Mouse (Mus musculus) skeletal muscle tissue, adult 2 months (tissue): ENCODE data around the gene Gm17359.

Experiments used
- DNase-seq: peaks from one replicate; pipeline ENCODE4 v3.0.0-alpha.2; 2012; ENCODE audit warnings: low read depth, low spot score

Gm17359 gene

DNA sequence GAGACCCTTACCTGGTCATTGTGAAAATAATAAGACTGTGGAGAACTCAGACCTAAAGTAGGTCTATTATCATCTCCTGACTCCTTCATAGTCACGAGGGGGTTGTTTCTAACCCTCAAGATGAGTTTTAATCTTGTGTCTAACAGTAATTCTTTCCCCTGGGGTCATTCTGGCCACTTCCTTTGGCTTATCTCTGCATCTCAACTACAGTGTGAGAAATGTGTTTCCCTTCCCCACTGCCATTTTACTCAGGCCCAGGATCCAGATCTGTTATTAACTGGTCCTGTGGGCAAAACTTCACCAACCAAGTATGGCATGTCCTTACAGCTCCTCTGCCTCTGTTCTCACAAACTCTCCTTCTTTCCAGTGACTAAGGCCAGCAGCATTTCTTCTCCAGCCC lies 12.8 kb downstream of the Gm17359 start:
- no peak for DNase-seq

DNA sequence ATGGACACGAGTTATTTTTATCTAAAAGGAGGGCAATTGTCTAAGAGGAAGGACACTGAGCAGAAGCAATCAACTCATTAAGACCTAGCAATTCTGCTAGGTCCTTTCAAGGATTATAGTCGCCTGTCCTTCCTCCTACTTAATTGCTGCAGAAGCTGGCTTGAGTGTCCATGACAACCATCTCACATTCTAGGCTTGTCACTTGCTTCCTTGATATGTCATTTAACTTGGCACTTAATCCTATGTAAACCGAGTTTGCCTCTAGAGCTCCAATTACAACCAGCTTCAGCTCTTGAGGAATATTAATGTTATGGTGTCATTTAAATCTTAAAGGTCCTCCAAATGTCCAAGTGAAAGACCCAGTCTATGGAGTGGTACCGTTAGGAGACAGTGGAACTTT lies 22.3 kb downstream of the Gm17359 start:
- no peak for DNase-seq

DNA sequence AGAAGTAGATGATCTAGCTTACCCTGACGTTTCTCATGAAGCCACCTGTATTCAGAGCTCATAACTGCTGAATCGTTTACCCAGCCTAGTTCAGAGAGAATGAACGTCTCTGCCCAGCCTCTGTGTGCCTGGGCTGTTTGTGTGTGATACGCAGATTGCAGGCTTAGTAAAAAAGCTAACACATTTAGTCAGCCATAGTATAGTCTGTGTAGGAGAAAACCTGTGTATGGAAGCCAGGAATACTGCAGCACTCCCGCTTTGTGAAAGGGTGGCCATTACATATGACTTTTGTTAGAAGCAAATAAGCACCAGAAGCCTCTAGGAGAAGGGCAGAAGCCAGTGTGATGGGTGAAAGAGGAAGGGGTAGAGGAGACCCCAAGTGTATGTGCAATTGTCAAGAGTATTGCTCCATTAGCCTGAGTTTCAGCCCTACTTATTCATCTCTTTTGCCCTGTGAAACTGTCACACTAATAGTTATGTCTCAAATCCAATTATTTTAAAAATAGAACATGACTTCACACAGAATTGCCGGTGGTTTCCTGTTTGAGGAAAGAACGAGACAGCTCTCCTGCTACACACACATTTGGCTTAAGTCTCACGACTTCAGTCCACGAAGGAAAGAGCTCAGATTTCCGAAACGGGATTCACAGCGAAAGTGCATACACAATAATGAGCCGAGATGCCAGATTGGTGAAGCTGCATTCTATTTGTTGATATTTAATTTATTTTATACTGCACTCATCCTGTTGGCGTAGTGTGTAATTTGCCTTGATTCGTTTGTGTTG lies 24.0 kb downstream of the Gm17359 start:
- DNase-seq, result peak; percentile 4

DNA sequence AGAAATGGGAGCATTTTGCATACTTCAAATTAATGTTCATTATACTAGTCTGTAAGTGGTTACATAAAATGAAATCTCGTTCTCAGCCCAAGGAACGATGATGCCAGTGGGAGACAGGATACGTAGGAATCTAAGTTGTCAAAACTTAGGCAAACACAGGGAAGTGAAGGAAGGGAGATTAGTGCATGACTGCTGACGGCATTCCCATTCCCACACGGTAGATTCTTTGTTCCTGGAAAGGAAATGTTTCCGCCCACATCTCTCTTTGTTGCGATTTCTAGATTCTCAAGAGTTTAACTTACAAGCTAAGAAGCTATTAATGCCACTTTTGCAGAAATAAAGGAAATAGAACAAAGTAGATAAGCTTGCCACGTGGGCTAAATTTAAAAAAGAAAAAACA lies 29.6 kb downstream of the Gm17359 start:
- DNase-seq, result no peak

DNA sequence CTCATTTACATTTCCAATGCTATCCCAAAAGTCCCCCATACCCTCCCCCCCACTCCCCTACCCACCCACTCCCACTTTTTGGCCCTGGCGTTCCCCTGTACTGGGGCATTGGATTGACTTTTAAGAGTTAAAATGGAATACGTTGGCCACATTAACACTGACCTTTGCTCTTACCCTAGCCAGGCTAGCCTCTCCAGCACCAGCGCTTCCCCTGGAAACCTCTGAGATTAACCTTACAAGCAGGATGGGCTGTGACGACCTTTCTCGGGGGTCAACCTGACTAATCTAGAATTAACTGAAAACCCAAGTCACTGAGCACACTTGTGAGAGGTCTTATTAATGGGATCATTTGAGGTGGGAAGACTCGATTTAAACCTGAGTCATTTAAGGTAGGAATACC lies 31.8 kb downstream of the Gm17359 start:
- DNase-seq, result no peak

DNA sequence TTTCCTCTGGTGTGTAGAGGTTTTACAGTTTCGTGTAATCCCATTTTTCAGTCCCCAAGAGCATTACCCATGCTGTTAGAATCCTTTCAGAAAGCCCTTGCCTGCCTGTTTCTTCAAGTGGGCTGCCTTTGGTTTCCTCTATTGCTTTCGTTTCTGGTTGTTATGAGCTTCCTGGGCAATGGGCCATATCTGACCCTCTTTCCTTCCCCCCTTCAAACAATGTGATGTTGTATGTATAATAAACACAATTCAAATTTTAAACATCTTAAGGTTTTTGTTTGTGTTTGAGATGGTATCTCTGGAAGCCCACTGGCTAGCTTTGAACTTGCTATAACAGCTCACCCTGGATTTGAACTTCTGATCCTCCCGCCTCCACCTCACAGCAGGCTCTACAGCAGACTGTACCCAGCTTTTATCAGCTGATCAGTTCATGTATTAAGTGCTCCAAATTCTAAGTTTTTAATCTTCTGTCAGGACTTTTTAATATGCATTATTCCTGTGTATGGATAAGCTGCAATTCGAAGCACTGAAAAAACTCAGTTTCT lies 34.0 kb downstream of the Gm17359 start:
- no peak for DNase-seq

DNA sequence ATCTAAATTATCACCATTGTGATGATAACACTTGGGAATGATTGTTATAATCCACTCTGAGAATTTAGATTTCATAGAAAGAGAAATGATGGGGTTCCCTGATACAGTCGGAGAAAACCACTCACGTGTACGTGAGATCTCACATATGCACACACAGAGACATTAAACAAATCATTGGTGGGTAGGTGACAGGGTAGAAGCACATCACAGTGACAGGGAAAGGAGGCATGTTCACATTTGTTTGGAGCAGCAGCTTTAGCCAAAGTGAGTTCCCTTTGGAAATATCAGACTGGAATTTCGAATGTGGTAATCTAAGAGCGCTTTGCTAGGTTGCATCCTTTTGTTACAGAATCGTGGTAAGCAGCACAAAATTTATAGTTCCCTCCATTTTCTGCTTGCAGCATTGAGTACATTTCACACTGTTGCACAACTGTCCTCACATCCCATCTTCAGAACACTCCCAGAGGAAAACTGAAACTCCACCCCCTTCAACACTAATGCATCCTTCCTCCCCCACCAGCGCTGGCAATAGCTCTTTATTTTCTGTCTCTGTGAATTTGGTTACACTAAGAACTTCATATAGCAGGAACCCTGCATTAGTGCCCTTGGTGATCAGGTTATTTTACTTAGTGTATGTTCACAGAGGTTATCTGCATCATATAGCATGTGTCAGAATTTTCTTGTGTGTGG lies 35.2 kb downstream of the Gm17359 start:
- no peak for DNase-seq

DNA sequence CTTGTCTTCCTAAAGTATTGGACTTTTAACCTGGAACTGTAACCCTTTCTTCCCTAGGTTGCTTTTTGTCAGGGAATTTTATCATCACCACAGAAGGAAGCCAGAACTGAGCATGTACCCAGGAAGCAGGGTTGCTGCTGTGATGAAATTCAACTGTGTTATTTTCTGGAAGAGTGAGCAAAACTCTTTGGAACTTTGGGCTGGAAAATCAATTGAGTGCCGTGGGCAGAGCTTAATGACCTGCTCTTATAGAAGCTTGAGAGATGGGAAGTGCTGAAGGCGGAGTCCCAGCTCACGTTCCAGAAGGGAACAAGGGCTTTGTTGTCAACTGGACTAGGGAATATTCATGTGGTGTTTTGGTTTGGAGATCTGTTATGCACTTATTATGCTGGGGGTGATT lies 37.5 kb downstream of the Gm17359 start:
- no peak for DNase-seq

DNA sequence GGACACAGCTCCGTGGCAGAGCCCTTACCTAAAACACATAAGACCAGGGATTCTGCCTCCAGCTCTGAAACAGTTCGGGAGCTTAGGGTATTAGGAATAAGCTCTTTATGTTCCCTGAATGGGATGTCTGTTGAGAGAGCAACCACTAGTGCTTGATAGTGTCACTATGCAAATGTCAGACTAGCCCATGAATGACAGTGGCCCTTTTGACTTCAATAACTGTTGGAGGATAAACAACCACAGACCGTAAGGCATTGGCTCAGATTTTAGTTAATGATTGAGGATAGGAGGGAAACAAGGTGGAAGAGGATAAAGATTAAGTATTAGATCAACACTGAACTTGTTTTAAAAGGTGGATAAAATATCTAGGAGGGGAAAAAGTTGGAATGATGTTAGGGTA lies 41.6 kb downstream of the Gm17359 start:
- no peak for DNase-seq

DNA sequence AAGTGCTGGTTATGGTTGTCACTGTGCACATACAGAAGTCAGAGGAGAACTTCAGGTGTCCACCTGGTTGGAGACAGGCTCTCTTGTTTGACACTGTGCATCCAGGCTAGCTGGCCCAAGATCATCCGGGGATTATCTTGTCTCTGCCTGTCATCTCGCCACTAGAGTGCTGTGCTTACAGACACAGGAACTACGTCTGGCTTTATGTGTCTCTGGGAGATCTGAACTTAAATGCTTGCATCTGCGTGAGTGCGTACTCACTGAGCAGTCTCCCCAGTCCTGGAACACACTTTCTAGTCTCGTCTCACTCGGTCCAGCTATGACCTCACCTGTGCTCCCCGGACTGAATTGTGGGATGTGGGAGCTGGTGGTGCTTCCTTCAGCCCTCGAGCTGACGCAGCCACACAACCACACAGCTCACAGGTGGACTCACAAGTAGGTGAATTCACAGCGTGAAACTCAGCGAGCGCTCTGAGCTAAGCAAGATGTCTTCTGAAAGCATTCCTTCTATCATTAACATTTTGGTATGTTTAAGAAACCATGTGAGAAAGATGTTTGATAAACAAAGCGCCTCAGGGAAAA lies 42.9 kb downstream of the Gm17359 start:
- DNase-seq, result no peak

DNA sequence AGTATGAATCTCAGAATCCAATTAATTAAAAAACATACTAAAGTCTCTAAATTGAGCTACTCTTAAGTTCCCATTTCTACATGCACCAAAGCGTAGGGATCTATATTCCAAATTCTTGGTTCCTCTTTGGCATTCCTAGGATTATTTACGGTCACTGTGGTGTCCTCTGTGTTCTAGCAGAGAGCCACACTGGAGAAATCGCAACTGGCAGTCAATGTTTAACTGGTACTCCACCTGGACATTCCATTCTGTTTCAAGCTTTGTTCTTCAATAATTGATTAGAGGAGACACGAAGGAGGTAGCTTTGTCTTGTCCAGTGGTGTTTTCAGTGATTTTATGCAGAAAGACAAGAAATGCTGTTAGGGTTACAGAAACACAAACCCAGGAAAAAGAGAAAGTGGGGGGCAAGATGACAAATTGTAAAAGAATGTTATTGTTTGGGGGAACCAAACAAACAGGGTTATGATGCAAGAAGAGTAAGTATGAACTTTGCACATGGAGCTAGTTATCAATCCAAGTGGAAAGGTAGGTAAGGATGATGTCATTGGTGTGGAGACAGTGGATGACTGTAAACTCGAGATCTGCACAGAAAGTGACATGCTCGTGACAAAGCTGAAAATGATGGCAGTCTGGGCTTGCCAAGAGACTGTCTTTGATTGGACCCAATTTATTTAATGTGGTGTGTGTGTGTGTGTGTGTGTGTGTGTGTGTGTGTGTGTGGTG lies 43.6 kb downstream of the Gm17359 start:
- DNase-seq, result no peak

DNA sequence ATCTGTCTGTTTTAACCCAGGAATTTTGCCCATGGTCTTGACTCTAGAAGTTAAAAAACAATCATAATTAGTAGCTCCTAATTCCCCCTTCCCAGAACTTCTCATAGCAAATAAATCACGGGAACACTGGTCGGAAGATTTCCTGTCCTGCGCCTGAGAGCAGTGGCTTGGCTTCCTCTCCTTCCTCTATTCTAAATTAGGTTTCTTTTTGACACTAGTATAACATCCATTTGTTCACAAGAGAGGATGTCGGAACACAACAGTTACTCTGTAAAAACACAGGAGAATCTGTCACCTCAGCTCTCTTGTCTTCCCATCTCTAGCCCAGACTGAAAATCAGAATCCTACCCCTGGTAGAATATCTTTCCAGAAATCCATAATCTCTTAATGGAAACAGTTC lies 44.9 kb downstream of the Gm17359 start:
- no peak for DNase-seq

DNA sequence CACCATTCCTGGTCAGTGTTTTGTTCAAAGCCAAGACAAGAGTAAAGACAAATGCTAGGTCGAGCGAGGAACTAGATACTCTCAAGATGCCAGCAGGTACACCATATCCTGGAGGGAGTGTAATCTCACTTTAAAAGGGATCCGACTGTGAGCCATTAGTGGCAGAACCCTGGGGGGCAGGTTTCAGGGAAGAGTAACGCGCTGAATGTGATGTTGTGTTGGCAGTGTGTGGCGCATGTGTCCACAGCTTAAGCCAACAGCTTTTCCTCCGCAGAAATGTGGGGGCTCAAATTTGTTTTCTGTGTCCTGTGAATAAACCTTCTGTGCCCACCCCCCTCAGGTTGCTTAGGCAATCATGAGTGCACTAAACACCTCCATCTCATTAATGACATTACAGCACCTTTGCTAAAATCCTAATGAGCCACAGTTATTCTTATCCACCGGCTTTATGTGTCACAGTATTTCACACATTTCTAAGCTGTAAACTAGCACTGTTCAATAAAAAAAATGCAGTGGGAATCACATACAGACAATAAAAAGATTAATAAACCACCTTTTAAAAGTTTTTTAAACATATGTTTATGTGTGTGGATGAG lies 49.1 kb downstream of the Gm17359 start:
- no peak for DNase-seq

DNA sequence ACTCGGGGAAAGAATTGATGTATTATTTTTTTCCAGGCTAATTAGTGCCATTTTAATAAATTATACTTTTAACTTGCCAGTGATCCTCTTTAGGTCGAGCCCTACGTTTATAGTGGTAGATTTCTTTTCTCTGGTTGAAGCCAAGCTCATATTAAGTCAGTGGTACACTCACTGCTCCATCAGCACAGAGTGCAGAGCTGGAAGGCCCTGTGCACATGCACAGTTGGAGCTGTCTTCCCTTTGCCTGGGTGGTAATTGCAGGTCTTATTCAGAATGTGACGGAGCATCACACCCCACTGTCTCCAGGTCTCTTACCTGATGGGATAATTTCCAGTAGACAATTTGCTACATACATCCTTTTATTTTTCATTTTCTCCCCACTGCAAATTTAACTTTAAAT lies 52.6 kb downstream of the Gm17359 start:
- DNase-seq, result no peak

DNA sequence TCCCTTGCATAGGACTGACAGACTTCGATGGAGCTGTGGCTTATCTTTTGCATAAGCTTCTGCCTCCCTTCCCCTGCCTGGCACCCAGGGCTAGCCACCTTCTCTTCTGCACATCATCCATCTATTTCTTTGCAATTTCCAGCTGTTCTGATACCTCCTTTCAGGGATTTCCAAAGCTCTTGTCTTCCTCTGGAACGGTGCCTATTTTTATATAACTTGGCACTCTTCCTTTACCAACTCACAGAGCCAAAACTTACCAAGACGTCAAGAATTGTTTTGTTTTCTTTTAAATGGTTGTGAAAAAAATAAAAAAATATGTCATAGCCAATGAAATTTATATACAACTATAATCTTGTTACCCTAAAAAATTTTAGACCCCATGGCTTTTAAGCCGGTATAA lies 64.1 kb downstream of the Gm17359 start:
- no peak for DNase-seq

DNA sequence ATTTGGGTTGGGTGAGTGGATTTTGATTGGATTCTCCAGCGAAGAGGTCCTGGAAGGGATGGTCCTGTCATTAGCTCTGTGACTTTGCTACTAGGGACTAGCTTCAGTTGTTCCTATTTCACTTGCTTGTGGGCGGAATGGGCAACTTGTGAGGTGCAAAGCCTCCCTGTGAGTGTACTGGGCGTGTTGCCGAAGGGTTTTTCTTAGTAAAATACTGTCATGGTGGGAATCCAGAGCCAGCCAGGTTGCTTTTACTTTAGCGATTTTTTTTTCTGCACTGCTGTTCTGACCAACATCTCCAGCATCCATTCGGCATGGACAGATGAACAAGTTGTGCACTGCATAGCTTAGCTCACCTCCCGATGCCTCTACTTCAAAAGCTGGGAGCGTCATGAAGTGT lies 65.6 kb downstream of the Gm17359 start:
- DNase-seq, result no peak

DNA sequence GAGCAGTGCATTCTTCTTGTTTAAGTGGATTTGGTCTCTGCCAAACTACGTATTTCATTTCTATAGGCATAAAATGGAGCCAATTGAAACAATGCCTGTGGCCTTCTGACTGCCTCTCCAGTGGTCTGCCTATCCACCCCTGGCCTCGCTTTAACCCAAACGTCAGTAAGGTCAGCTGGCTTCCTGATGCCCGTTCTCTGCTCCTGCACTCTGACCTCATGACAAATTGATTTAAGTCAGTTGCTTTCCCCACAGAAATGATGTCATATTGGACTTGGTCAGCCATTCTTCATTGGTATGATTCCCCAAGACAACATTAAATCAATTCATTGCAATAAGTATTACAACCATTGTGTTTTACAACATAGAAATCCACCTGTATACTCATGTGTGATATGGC lies 72.1 kb downstream of the Gm17359 start:
- no peak for DNase-seq

DNA sequence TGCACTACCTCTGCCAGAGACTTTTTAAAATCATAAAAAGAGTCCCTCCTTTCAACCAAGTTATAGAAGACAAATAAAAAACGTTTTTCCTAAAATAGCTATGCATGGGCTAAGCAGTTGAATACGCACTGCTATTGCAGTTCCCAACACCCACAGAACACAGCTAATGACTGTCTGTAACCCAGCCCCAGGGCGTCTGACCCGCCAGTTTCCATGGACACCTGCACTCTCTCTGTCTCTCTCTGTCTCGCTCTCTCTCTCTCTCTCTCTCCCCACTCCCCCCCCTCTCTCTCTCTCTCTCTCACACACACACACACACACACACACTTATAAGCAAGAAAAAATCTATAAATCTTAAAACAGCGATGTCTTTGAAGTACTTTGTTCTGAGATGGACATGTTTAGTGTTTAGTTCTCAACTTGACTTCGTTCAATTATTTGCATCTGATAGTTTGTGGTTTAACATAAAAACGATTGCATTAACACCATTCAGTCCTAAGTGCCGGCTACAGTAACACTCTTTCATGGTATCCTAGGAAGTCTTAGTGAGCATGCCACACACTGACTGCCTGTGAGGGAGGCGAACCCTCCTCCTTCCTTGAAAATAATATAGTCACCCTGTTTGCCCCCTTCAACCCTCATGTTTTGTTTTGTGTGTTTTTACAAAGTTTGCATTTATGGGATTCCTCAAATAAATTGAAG lies 73.6 kb downstream of the Gm17359 start:
- DNase-seq, result no peak

DNA sequence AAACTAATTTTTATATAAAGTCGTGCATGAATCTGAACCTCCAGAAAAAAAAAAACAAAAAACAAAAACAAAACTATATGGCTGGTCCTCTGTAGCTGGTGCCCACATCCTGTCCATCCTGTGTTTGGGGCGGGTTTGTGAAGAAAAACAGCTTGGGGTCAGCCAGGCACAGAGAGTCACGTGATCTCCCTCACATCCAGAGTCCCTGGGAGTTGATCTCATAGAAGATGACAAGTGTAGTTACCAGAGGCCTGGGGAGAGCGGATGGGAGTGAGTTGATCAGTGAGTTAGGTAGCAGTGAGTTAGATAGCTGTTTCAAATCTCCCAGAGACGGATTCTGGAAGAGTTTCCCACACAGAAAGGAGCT lies 74.2 kb downstream of the Gm17359 start:
- DNase-seq, result no peak

DNA sequence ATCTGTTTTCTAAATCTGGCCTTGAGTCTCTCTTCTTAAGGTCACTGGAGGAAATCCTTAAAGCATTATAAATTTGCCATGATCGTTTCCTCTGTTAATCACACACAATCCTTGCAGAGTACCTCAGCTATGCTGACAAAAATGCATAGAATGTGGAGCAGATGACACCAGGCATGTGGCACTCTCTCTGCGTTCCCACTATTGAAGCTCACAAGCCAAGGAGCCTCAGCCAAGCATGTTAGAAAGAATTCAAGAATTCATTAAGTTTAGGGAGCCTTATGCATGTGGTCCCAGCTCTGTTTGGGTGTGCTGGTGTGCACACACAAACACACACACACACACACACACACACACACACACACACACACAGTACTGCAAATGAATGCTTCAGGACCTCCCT lies 75.2 kb downstream of the Gm17359 start:
- no peak for DNase-seq

DNA sequence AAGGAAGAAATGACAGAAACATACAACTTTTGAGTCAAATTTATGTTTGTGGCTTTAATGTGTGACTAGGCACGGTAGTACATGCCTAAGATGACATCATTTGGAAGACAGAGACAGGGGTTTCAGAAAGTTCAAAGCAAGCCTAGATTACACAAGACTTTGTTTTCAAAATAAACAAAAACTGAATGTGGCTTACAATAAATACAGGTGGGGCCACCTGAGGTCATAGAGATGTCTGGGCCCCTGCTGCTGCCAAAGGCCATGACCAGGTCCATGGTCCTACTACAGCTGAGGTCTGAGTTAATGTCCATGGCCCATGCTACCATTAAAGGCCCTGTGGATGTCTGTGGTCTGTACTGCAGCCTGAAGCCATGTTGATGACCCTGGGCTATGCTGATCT lies 77.0 kb downstream of the Gm17359 start:
- DNase-seq, result no peak
